Mouse (Mus musculus) heart, adult 2 months (tissue): Measurements from ENCODE around the gene Yif1b.

Source experiments
- CTCF ChIP-seq: fragments of 200-600 bp; IDR thresholded peaks from 2 replicates; pipeline ENCODE4 v1.8.1; 2022; ENCODE audit warnings: antibody characterized with exemption, mild to moderate bottlenecking, moderate library complexity
- POLR2A ChIP-seq: fragments of 200-500 bp; IDR thresholded peaks from 2 replicates; pipeline ENCODE4 v1.6.1; 2011; ENCODE audit warnings: mild to moderate bottlenecking, low read depth, low read length, control low read depth; ENCODE audit not compliant: insufficient read depth

- TF ChIP-seq CTCF (no peak), POLR2A (no peak)
Measured at GRCm38 (mm10) chr7:29279261-29279660, 41.1 kb downstream of the Yif1b start.
